ENCODE assay signal across 9 mouse cellular contexts in the genomic region with DNA sequence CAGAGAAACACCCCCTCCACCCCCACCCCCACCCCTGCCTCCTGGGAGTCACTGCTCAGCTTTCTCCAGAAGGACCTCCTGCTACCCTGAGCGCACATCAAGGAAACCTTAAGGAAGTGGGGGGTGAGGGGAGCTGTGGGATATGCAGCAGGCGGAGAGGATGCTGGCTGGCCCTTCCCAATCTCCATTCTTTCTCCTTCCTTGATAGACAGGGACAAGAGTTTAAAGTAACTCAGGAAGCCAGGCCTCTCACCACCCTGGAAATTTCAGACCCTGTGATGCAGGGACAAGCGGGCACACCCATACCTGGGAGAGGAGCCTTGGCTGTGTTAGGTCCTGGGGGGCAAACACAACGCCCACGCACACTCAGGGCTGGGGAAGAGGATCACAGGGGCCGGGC. TPM values are rescaled to one million over a fixed set of nuclear protein-coding genes. Genes with fewer than 3 reads are reported as not detected.
A peak's percentile ranks its signal among the peaks of the same experiment; 100 is the strongest.
DNase-seq lines count a peak whose midpoint lies in the region; ATAC-seq and TF ChIP-seq lines count a peak whose summit lies in the region.
"Had no signal": no experiment of that assay in that cellular context is flagged by ENCODE, and none has a peak within 500 bp of the region (broad histone marks: within the 10 kb centered on the region; RNA-seq: fewer than 3 reads in every experiment).

No protein-coding gene starts in this region.

- DNase-seq in kidney, adult 2 months, result peak; percentile 75
- no peak for DNase-seq in kidney, adult 8-10 months
- DNase-seq in lung, postnatal 4 days, result peak; percentile 44 to 62
- no peak for DNase-seq in left cerebral cortex, postnatal 14 days (ENCODE audit: low spot score in 2 of 2)
- no peak for DNase-seq in testis, postnatal 10 days (ENCODE audit: low spot score)
- no peak for DNase-seq in ovary, postnatal 36 days (ENCODE audit: low spot score)

- no peak for TF ChIP-seq CTCF in kidney, adult 2 months (conservative IDR thresholded peaks at IDR 0.05; ENCODE audit: insufficient read depth, insufficient read length, low read depth, low read length)

- H3K9ac ChIP-seq in forebrain, embryonic 16.5 days (replicated peaks; ENCODE audit: low read depth, low read length), result no peak overlapping the region
- no peak overlapping the region for H3K9ac ChIP-seq in kidney, embryonic 15.5 days

- no peak for TF ChIP-seq POLR2A in kidney, adult 2 months (IDR thresholded peaks at IDR 0.05; ENCODE audit: low read depth, low read length)

- intact Hi-C loops in left cerebral cortex, postnatal 14 days (cut with DNase I), result no loop called here

- no peak overlapping the region for H3K4me3 ChIP-seq in kidney, adult 2 months (ENCODE audit: insufficient read depth, low read depth, low read length)
- no peak overlapping the region for H3K4me3 ChIP-seq in forebrain, embryonic 16.5 days (replicated peaks; ENCODE audit: low read length)
- no peak overlapping the region for H3K4me3 ChIP-seq in kidney, embryonic 15.5 days (replicated peaks)

- no peaks in the 10 kb centered on the region for H3K36me3 ChIP-seq in kidney, adult 2 months (ENCODE audit: control insufficient read depth, insufficient read depth, low read length)
- no peaks in the 10 kb centered on the region for H3K36me3 ChIP-seq in forebrain, embryonic 16.5 days (ENCODE audit: control insufficient read depth, insufficient read depth)
- H3K36me3 ChIP-seq in kidney, embryonic 15.5 days, result no peaks in the 10 kb centered on the region

- H3K27ac ChIP-seq in kidney, adult 2 months (ENCODE audit: insufficient read depth, low read depth, low read length), result peak overlapping the region; percentile 82
- peak overlapping the region; percentile 44 for H3K27ac ChIP-seq in forebrain, embryonic 16.5 days (ENCODE audit: low read length)
- peak overlapping the region; percentile 86 for H3K27ac ChIP-seq in kidney, embryonic 15.5 days

- 68% methylated on average over 6 of the region's 6 CpGs for WGBS in kidney, adult 2 months
- WGBS in forebrain, embryonic 16.5 days, result 85% methylated on average over 6 of the region's 6 CpGs
- WGBS in kidney, embryonic 15.5 days, result 81% methylated on average over 6 of the region's 6 CpGs

- no peaks in the 10 kb centered on the region for H3K9me3 ChIP-seq in forebrain, embryonic 16.5 days (ENCODE audit: control insufficient read depth, low read length)
- no peaks in the 10 kb centered on the region for H3K9me3 ChIP-seq in kidney, embryonic 15.5 days (replicated peaks)

- peaks cover 68% of the 10 kb centered on the region for H3K4me1 ChIP-seq in kidney, adult 2 months (ENCODE audit: control insufficient read depth, insufficient read depth, low read length)
- peaks cover 17% of the 10 kb centered on the region for H3K4me1 ChIP-seq in forebrain, embryonic 16.5 days (replicated peaks; ENCODE audit: control insufficient read depth, insufficient read depth, low read length)
- peaks cover 74% of the 10 kb centered on the region for H3K4me1 ChIP-seq in kidney, embryonic 15.5 days

- H3K4me2 ChIP-seq in forebrain, embryonic 16.5 days (ENCODE audit: low read length), result no peak overlapping the region
- no peak overlapping the region for H3K4me2 ChIP-seq in kidney, embryonic 15.5 days

- no peaks in the 10 kb centered on the region for H3K27me3 ChIP-seq in kidney, adult 2 months (replicated peaks; ENCODE audit: control insufficient read depth, insufficient read depth, low read length)
- no peaks in the 10 kb centered on the region for H3K27me3 ChIP-seq in forebrain, embryonic 16.5 days (replicated peaks; ENCODE audit: control insufficient read depth, insufficient read depth, low read length)
- H3K27me3 ChIP-seq in kidney, embryonic 15.5 days, result no peaks in the 10 kb centered on the region

- no peak for ATAC-seq in forebrain, embryonic 16.5 days
- no peak for ATAC-seq in kidney, embryonic 15.5 days (replicated peaks; ENCODE audit: low FRiP score)

RNA-seq across cellular contexts. Expression of gene 2900026A02Rik, which starts 10.7 kb away (rescaled TPM):
- polyA plus RNA-seq in kidney, adult 2 months (2012; rRNA removed), result 14.3 and 15.0 TPM in 2 replicates
- polyA plus RNA-seq in forebrain, embryonic 16.5 days (2015; fragmentation: Nextera tagmentation; extraction: Ambion mirVana), result 4.6 and 5.0 TPM in 2 replicates
- 7.0 and 7.5 TPM in 2 replicates for polyA plus RNA-seq in kidney, embryonic 15.5 days (2015; fragmentation: Nextera tagmentation; extraction: Ambion mirVana)
- total RNA-seq in left cerebral cortex, postnatal 14 days (2021), result 10 to 100 TPM; 55.8 to 63.6 TPM

RNA-seq across cellular contexts. Expression of gene Tmem211, which starts 16.4 kb away (rescaled TPM):
- polyA plus RNA-seq in kidney, adult 2 months (2012; rRNA removed), result not detected in 2 replicates
- not detected in 2 replicates for polyA plus RNA-seq in forebrain, embryonic 16.5 days (2015; fragmentation: Nextera tagmentation; extraction: Ambion mirVana)
- 0.19 TPM in 1 of 2 replicates, not detected in the other for polyA plus RNA-seq in kidney, embryonic 15.5 days (2015; fragmentation: Nextera tagmentation; extraction: Ambion mirVana)
- total RNA-seq in left cerebral cortex, postnatal 14 days (2021), result not detected
- total RNA-seq: left cerebral cortex, postnatal 36 days had no signal

Comparison
In these comparisons a context has a peak if more than half of its experiments do, and no peak if none do; other contexts are left out.
1. DNase-seq: peak in kidney, adult 2 months (single experiment) and lung, postnatal 4 days (2 of 2); none in kidney, adult 8-10 months (0 of 2), left cerebral cortex, postnatal 14 days (0 of 2), testis, postnatal 10 days (single experiment) and ovary, postnatal 36 days (single experiment).
2. Peak in every context shown above with its lines, with median percentiles within 50 percentile points of each other: H3K27ac ChIP-seq.